Mouse (Mus musculus) bone marrow, adult 2 months (tissue): ENCODE results near the gene Cbx1.

ENCODE experiments used
- CTCF ChIP-seq: fragments of 200-500 bp; IDR thresholded peaks from 2 replicates; pipeline ENCODE4 v1.5.1; 2011; ENCODE audit warnings: low read length, control low read depth; ENCODE audit not compliant: control insufficient read depth, insufficient read depth
- POLR2A ChIP-seq: fragments of 200-500 bp; IDR thresholded peaks from 2 replicates; pipeline ENCODE4 v1.6.1; 2011; ENCODE audit warnings: low read depth, mild to moderate bottlenecking, control low read depth, low read length, borderline replicate concordance; ENCODE audit not compliant: control insufficient read depth

- no peak for TF ChIP-seq CTCF
- TF ChIP-seq POLR2A, result no peak
These were observed 23.3 kb upstream of the Cbx1 start for GRCm38 (mm10) chr11:96765645-96766044.
